Mouse (Mus musculus) lung, postnatal 0 days (tissue): ENCODE data around the gene Il13. TPM values are rescaled to one million over a fixed set of nuclear protein-coding genes. Genes with fewer than 3 reads are reported as not detected.

Experiments used
- ATAC-seq: fragments of 200-750 bp; cut with Nextera tagmentation; 2 replicates; pipeline ENCODE4 v1.8.0; 2017; ENCODE audit warnings: moderate library complexity
- DNase-seq: peaks from one replicate; pipeline ENCODE4 v3.0.0-alpha.2; 2016; ENCODE audit warnings: low spot score
- H3K27ac ChIP-seq: fragments of 300-500 bp; sonication (generic); 2 replicates; pipeline ENCODE4 v1.5.1; 2014; ENCODE audit warnings: antibody characterized with exemption, mild to moderate bottlenecking, low read length, mixed read lengths
- H3K27me3 ChIP-seq: fragments of 300-500 bp; sonication (generic); replicated peaks from 2 replicates; pipeline ENCODE4 v1.6.1; 2014; ENCODE audit warnings: low read length, mixed read lengths; ENCODE audit not compliant: insufficient read depth
- H3K36me3 ChIP-seq: fragments of 300-500 bp; sonication (generic); 2 replicates; pipeline ENCODE4 v1.6.1; 2014; ENCODE audit warnings: low read length, mixed read lengths; ENCODE audit not compliant: insufficient read depth
- H3K4me1 ChIP-seq: fragments of 300-500 bp; sonication (generic); 2 replicates; pipeline ENCODE4 v1.6.1; 2014; ENCODE audit warnings: antibody characterized with exemption, low read depth, low read length, mixed read lengths; ENCODE audit not compliant: insufficient read depth
- H3K4me2 ChIP-seq: fragments of 300-500 bp; sonication (generic); replicated peaks from 2 replicates; pipeline ENCODE4 v1.6.1; 2014; ENCODE audit warnings: low read depth, mild to moderate bottlenecking, low read length, moderate library complexity, mixed read lengths
- H3K4me3 ChIP-seq: fragments of 300-500 bp; sonication (generic); 2 replicates; pipeline ENCODE4 v1.5.1; 2014; ENCODE audit warnings: low read depth, low read length
- H3K9ac ChIP-seq: fragments of 300-500 bp; sonication (generic); replicated peaks from 2 replicates; pipeline ENCODE4 v1.6.1; 2014; ENCODE audit warnings: low read depth, mild to moderate bottlenecking
- H3K9me3 ChIP-seq: fragments of 300-500 bp; sonication (generic); 2 replicates; pipeline ENCODE4 v1.6.1; 2016; ENCODE audit warnings: low read length, mixed read lengths
- CTCF ChIP-seq: IDR thresholded peaks from 2 replicates; pipeline ENCODE4 v1.5.1; 2016; ENCODE audit warnings: antibody characterized with exemption, mild to moderate bottlenecking
- EP300 ChIP-seq: IDR thresholded peaks from 2 replicates; pipeline ENCODE4 v1.6.1; 2016; ENCODE audit warnings: antibody characterized with exemption, mild to moderate bottlenecking, control low read depth
- WGBS: fragments of 180-500 bp; shearing (Covaris S2); extraction: QIAGEN DNeasy Blood & Tissue Kit; methylation state at CpG from one replicate; pipeline ENCODE4 v1.1.7; 2014; 5-methylcytosine and 5-hydroxymethylcytosine counted together
- polyA plus RNA-seq: library from polyadenylated mRNA; unstranded; fragments of >200 nt; fragmentation: Nextera tagmentation; extraction: Ambion mirVana; gene quantifications from 2 replicates; pipeline ENCODE4 v1.2.1, GENCODE M21; 2015

Gene Il13
- not detected in 2 replicates for polyA plus RNA-seq

DNA sequence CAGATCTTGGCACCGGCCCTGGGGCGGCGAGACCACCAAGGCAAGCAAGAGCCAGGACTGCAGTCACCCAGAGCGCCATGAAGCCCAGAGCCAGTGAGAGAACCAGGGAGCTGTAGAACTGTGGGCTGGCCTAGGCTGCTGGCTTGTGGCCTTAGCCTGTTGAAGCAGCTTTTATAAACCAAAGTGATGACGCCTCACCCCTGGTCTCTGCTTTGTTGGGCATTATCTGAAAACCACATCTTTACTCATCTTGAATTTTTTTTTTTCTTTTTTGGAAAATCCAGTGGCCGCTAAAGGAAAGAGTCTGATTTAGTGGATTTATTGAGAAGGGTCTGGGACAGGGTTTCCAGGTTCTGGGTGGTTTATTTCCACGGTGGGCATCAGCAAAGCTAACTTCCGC, at the start of gene Il13:
Gene Il13, minus strand, starts transcription at position 147 of the 400 bp plus-strand sequence.
- Histone ChIP-seq H3K9ac (no peak within 1 kb of the TSS), H3K4me3 (no peak within 1 kb of the TSS), H3K9me3 (no peaks in the 10 kb centered on the region), H3K27me3 (no peaks in the 10 kb centered on the region), H3K4me2 (no peak within 1 kb of the TSS), H3K27ac (no peak within 1 kb of the TSS), H3K4me1 (0 out of 2 replicates have a peak, but pooled peaks cover 6% of the 10 kb centered on the region), H3K36me3 (no peaks in the 10 kb centered on the region)
- DNase-seq (no peak), ATAC-seq (no peak)
- 93% methylated on average over 8 of the region's 8 CpGs for WGBS
- TF ChIP-seq CTCF (no peak), EP300 (no peak)

DNA sequence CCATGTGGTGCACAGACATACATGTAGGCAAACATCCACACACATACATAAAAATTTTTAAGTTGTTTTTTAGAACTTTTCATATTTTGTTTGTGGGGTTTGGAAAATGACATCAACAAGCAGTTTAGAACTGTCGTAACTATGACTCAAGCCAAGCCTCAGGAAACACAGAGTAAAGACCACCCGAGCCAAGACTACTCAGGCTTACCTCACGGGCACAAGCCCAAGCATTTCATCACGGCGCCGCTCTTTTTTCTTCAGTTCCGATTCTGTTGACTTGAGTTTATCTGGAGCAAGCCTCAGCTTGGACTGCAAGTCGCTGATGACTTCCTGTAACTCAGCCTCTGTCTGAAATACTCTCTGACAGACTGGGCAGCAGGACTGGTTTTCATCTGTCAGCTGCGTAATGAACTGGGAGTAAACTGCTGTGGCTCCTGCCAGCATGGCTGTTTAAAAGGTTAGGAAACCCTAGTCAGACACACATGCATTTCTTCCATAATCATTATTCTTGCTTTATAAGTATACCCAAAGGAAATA, 48.6 kb upstream of the Il13 start:
- 73% methylated on average over 9 of the region's 9 CpGs for WGBS
- ATAC-seq (peak; percentile 80), DNase-seq (peak; percentile 84)
- no peaks in the 10 kb centered on the region for H3K27me3 ChIP-seq
- peak overlapping the region; percentile 62 for H3K27ac ChIP-seq
- TF ChIP-seq EP300 = no peak; the same call in 1 of the 2 replicates
- no peak for TF ChIP-seq CTCF
- H3K4me1 ChIP-seq = no peaks in the 10 kb centered on the region
- no peak overlapping the region for H3K4me3 ChIP-seq
- H3K9ac ChIP-seq = no peak overlapping the region
- no peak overlapping the region for H3K4me2 ChIP-seq
- H3K36me3 ChIP-seq = peaks cover 7% of the 10 kb centered on the region; the same call in 1 of the 2 replicates
- H3K9me3 ChIP-seq = no peaks in the 10 kb centered on the region

DNA sequence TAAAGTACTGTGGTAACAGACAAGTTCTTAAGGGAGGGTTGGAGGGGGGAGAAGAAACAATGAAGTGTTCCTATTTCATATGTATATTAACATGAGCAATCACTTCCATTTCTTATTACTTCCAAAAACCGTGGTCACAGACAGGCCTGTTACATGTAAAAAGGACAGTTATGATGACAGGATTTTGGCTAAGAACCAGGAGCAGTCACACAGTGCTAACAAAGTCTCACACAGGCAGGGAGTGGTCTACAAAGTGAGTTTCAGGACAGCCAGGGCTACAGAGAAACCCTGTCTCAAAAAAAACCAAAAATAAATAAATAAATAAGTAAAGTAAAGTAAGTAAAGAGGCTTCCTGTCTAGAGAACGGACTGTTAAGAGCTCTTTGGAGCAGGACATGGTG, 47.7 kb upstream of the Il13 start:
- no peak overlapping the region for H3K4me2 ChIP-seq
- H3K36me3 ChIP-seq = peaks cover 7% of the 10 kb centered on the region; the same call in 1 of the 2 replicates
- no peak overlapping the region for H3K4me3 ChIP-seq
- H3K27ac ChIP-seq = peak overlapping the region; percentile 62; the same call in 1 of the 2 replicates
- no peak for TF ChIP-seq EP300
- TF ChIP-seq CTCF = no peak
- 44% methylated on average over 2 of the region's 2 CpGs for WGBS
- H3K9ac ChIP-seq = no peak overlapping the region
- no peaks in the 10 kb centered on the region for H3K4me1 ChIP-seq
- H3K9me3 ChIP-seq = no peaks in the 10 kb centered on the region
- peak; percentile 73 for DNase-seq
- H3K27me3 ChIP-seq = no peaks in the 10 kb centered on the region
- ATAC-seq = peak; percentile 65; the same call in 1 of the 2 replicates

DNA sequence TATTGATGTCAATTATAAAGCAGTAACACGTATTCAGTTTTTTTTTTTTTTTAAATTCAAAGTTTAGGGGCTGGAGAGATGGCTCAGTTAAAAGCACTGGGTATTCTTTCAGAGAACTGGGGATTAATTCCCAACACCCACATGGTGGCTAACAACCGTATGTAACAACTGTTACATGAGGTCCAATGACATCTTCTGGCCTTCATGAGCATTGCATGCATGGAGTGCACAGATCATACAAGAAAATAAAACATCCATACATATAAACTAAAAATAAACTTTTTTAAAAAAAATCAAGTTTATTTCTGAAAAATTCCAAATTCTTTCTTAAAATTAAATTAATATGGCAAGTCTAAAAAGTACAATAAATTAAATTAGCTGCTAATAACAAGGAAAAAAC, 47.2 kb upstream of the Il13 start:
- Histone ChIP-seq H3K4me2 (no peak overlapping the region), H3K9ac (no peak overlapping the region), H3K9me3 (no peaks in the 10 kb centered on the region), H3K4me1 (no peaks in the 10 kb centered on the region), H3K4me3 (no peak overlapping the region), H3K36me3 (peaks cover 7% of the 10 kb centered on the region; the same call in 1 of the 2 replicates), H3K27me3 (no peaks in the 10 kb centered on the region), H3K27ac (no peak overlapping the region)
- TF ChIP-seq CTCF (peak; percentile 40), EP300 (no peak)
- WGBS = 87% methylated on average over 2 of the region's 2 CpGs
- ATAC-seq = no peak
- DNase-seq = no peak

DNA sequence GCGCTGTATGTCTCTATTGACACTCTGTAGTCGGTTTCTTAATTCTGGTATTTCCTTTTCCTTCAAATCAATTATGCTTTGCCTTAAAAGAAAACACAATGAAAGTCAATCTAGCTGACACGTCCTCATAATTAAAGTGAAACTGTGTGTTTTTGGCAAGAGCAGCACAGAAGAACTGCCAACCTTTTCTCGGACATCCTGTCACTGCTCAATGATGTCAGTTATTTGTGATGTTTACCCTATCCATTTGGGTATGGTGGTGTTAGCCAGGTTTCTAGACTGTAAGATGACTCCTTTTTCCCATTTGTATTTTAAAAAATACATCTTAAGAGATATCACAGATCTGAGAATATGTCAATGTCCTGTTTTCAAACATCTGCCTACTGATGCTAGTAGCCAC, 45.6 kb upstream of the Il13 start:
- TF ChIP-seq CTCF = no peak
- TF ChIP-seq EP300 = no peak
- WGBS = 63% methylated on average over 4 of the region's 4 CpGs
- H3K36me3 ChIP-seq = peaks cover 6% of the 10 kb centered on the region; the same call in 1 of the 2 replicates
- H3K4me3 ChIP-seq = no peak overlapping the region
- no peaks in the 10 kb centered on the region for H3K4me1 ChIP-seq
- H3K27me3 ChIP-seq = no peaks in the 10 kb centered on the region
- no peak for ATAC-seq
- no peak overlapping the region for H3K4me2 ChIP-seq
- no peak for DNase-seq
- no peaks in the 10 kb centered on the region for H3K9me3 ChIP-seq
- no peak overlapping the region for H3K27ac ChIP-seq
- no peak overlapping the region for H3K9ac ChIP-seq

DNA sequence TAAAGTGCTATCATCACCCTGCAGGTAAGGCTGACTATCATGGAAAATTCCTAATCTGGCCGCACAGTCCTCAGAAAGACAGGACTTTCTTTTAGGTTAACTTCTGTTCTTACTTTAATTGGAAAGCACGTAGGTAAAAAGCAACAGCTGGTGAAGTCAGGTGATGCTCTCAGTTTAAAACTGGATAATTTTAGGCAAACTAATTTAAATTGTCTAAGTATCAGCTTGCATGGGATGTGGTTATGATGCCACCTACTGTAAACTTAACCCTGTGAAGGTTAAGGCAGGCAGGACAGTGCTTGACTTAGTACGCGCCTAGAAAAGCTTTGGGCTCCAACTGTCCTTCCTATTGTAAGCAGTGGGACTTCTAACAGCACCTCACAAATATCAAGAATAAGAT, 36.9 kb upstream of the Il13 start:
- no peak for ATAC-seq
- H3K27ac ChIP-seq = no peak overlapping the region
- H3K9me3 ChIP-seq = no peaks in the 10 kb centered on the region
- no peak overlapping the region for H3K9ac ChIP-seq
- DNase-seq = no peak
- no peak overlapping the region for H3K4me3 ChIP-seq
- H3K4me2 ChIP-seq = no peak overlapping the region
- 97% methylated on average over 4 of the region's 4 CpGs for WGBS
- H3K36me3 ChIP-seq = peaks cover 22% of the 10 kb centered on the region
- TF ChIP-seq EP300 = no peak
- TF ChIP-seq CTCF = no peak
- no peaks in the 10 kb centered on the region for H3K27me3 ChIP-seq
- no peaks in the 10 kb centered on the region for H3K4me1 ChIP-seq

DNA sequence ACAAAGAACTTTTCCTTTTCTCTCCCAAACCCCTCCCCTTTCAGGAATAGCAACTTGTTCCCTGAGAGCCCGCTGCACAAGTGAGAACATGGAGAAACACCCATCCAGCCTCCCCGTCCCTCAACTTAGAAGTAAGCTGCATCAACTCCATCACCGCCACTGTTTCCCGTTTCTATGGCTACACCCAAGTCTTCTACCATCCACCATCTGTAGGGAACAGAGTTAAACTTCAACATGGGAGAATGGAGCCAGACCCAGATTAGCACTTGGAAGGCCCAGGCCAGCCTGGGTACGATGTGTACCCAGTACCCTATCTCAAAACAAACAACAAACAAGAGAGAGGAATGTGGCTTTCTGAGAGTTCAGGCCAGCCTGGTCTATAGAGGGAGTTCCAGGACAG, 29.6 kb upstream of the Il13 start:
- DNase-seq (no peak), ATAC-seq (no peak)
- Histone ChIP-seq H3K4me2 (no peak overlapping the region), H3K4me3 (no peak overlapping the region), H3K4me1 (no peaks in the 10 kb centered on the region), H3K27me3 (no peaks in the 10 kb centered on the region), H3K36me3 (peaks cover 20% of the 10 kb centered on the region; the same call in 1 of the 2 replicates), H3K9ac (no peak overlapping the region), H3K27ac (no peak overlapping the region), H3K9me3 (no peaks in the 10 kb centered on the region)
- TF ChIP-seq CTCF (no peak), EP300 (no peak)
- 65% methylated on average over 5 of the region's 5 CpGs for WGBS
